Mouse (Mus musculus): ENCODE measurements around the gene Tceanc. TPM values are rescaled to one million over a fixed set of nuclear protein-coding genes. Genes with fewer than 3 reads are reported as not detected.

The Tceanc gene
- total and polyA plus RNA-seq, 2 experiments from 2014 or later = 3.0 to 4.6 TPM

DNA sequence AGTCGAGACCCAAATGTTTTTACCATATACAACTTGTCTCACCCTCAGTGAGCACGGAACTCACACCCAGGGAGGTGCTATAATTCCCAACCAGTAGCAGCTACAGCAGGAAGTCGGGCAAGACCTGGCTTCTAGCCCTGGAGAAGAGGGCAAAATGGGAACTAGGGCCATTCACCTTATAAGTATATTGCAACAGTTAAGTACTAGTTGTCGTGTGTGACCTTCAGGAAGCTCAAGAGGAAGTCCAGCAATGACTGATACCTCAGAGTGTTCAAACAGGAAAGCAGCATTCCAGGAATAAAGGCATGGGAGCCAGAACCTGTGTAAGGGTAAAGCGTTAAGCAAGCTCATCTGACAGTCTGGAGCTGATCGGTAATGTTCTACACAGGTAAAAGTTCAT is 64.8 kb downstream of the Tceanc start:
- Histone ChIP-seq H3K9me3 (ENCODE audit: low read length) (no peaks in the 10 kb centered on the region), H3K4me1 (ENCODE audit: insufficient read depth) (no peaks in the 10 kb centered on the region), H3K9ac (no peak overlapping the region), H3K4me2 (ENCODE audit: low read depth) (no peak overlapping the region), H3K27me3 (ENCODE audit: insufficient read depth, low read length) (no peaks in the 10 kb centered on the region), H3K36me3 (ENCODE audit: insufficient read depth) (no peaks in the 10 kb centered on the region), H3K4me3 (ENCODE audit: low read depth, low read length) (no peak overlapping the region), H3K27ac (ENCODE audit: low read depth, low read length) (no peak overlapping the region)
- TF ChIP-seq CTCF (IDR thresholded peaks at IDR 0.05; ENCODE audit: low read depth) = no peak
- DNase-seq (no peak), ATAC-seq (no peak)
- WGBS = 73% methylated on average over 6 of the region's 6 CpGs

Other genes with a start within 250 kb of the Tceanc start
- gene Trappc2, start 78.0 kb downstream of the Tceanc start, total RNA-seq (2014; rRNA removed) = 54.3 and 61.6 TPM in 2 replicates
- 87.1 and 101 TPM in 2 replicates for gene Trappc2, start 78.0 kb downstream of the Tceanc start, polyA plus RNA-seq (2015; fragmentation: Nextera tagmentation; extraction: Ambion mirVana)
- 8.4 and 12.2 TPM in 2 replicates for gene Ofd1, start 77.9 kb downstream of the Tceanc start, total RNA-seq (2014; rRNA removed)
- gene Ofd1, start 77.9 kb downstream of the Tceanc start, polyA plus RNA-seq (2015; fragmentation: Nextera tagmentation; extraction: Ambion mirVana) = 5.9 and 7.3 TPM in 2 replicates
- gene Rab9, start 38.7 kb downstream of the Tceanc start, total RNA-seq (2014; rRNA removed) = 43.5 and 43.8 TPM in 2 replicates
- gene Rab9, start 38.7 kb downstream of the Tceanc start, polyA plus RNA-seq (2015; fragmentation: Nextera tagmentation; extraction: Ambion mirVana) = 48.5 and 52.7 TPM in 2 replicates
- 1.2 and 1.4 TPM in 2 replicates for gene Egfl6, start 67.2 kb upstream of the Tceanc start, total RNA-seq (2014; rRNA removed)
- gene Egfl6, start 67.2 kb upstream of the Tceanc start, polyA plus RNA-seq (2015; fragmentation: Nextera tagmentation; extraction: Ambion mirVana) = 0.87 and 1.7 TPM in 2 replicates

Data from forebrain, postnatal 0 days (tissue).